Mouse (Mus musculus) MEL-GATA-1-ER (cell line): ENCODE data around the gene Gm10322.

ENCODE experiments used
- DNase-seq: peaks from one replicate; pipeline ENCODE4 v3.0.0-alpha.2; 2012; ENCODE audit warnings: low read depth; ENCODE audit errors: extremely low read depth

Gm10322 gene

DNA sequence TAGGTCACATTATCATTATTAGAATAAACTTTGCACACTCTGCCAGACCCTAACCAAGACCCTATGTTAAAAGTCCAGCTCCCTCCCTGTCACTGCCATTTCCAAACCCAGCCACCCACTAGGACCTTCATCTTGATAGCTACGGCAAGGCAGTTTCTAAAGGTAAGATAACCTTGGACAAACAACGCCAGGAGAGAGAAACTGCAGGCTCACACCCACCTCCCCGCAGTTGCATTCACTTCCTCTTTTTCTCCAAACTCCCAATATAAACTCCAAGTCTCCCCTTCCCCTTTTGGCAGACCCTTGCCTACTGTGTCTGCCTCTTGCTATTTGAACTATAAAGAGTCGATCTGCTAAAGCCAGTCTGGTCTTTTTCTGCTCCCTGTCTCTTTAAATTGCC, 29.3 kb downstream of the Gm10322 start:
- peak; percentile 67 for DNase-seq

DNA sequence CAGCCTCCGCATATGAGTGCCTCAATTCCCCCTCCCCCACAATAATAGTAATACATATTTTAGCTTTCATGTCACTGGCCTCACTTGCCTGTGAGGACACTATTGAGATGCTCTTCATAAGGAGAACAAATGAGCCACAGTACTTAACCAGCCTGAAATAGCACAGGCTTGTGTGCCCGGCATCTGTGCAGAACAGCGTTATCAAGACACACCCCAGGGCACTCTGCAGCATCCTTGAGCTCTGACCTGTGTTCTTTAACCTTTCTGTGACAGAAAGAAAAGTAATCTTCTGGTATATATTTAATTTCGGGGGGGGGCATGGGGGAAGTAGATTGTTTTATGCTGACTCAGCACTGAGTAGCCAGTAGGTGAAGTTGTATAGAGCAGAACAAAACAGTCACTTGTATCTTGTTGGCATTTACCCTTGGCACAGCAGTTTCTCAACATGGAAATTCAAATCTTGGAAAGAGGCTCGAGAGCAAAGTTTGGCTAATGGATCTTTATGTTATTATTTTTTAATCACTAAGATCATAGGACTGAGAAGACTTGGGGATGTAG, 31.0 kb downstream of the Gm10322 start:
- no peak for DNase-seq

DNA sequence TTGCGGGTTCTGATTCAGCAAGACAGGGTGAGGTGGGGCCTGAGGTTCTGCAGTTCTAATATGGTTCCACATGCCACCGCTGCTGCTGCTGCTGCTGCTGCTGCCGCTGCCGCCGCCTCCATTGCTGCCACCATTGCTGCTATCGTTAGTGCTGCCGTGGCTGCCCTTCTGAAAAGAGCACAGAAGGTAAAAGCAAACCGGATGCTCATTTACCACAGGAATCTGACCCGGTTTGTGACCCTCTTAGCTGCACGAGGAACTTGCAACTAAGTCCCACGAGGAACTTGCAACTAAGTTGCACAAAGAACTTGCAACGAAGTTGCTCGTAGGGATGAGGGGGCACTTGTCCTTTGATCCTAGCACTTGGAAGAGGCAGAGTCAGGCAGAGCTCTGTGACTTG, 40.9 kb downstream of the Gm10322 start:
- DNase-seq: no peak

DNA sequence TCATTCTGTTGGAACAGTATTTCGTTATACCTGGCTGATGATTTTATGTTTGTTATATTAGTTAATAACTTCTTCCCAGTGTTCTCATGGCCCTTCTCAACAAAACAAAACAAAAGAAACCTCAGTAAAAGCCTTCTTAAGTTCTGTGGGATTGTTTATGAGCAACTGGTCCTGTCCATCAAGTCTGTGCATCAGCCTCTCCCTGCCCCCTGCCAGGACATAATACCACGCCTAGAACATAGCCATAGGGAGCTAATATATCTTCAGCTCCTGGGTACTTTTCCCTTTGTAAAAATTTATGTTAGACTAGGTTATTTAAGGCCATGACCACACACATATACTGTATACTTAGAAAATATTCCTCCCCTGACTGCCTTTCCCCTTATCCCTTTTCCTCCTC, 48.9 kb downstream of the Gm10322 start:
- DNase-seq: no peak

DNA sequence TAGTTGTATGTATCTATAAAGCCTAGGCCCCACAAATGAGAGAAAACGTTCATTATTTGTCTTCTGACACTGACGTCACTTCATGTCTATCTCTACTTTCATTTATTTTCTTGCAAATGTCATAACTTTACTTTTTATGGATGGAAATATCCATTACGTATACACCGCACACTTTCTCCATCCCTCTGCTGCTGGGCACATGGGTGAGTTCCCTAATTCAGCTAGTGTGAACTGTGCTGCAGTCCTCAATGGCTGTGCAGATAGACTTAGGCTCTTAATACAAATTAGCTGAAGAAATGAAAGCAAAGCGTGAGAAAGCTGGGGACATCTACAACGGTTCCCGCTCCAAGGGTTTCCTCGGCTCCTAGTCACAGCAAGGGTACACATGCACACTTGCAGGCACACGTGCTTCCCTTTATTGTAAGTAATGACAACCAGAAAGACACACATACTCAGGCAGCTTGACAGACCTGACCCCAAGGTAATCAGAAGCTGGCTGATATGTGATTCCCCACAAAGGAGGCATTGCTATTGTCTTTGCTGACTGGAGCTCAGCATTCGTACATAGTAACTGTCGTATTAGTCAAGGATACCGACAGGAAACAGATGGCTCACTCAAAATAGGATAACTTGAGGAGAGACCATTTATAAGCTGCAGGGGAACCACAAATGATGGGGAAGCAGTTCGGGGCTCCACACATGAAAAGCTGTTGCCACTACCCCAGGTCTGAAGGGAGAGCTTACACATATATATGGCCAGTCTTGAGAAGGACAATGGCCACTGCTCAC, 49.8 kb downstream of the Gm10322 start:
- peak; percentile 90 for DNase-seq
